Mouse (Mus musculus) liver, embryonic 14.5 days (tissue): ENCODE measurements around the gene Zfp13.

Experiments
- CTCF ChIP-seq: IDR thresholded peaks from 2 replicates; pipeline ENCODE4 v1.5.1; 2016; ENCODE audit warnings: antibody characterized with exemption, low read depth, control low read depth
- EP300 ChIP-seq: IDR thresholded peaks from 2 replicates; pipeline ENCODE4 v1.6.1; 2016; ENCODE audit warnings: antibody characterized with exemption, low read depth

DNA sequence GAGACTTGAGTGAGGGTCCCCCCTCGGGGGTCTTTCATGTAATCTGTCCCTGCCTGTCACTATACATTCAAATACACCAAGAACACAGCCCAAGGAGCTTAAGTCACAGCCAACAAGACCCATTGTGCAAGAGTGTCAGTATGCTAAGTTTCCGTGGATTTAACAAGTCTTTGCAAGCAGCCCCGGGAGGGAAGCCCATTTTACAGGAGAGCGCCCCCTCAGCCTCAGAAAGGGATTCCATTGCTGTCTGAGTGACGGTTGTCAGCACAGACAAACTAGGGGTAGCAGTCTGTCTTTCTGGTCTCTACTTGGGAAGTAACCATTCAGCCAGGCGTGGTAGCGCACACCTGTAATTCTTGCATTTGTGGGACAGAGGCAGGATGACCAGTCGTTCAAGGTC, 25.2 kb downstream of the Zfp13 start:
- no peak for TF ChIP-seq EP300
- no peak for TF ChIP-seq CTCF
